Mouse (Mus musculus): ENCODE results near the gene Rassf5.
A peak's percentile ranks its signal among the peaks of the same experiment; 100 is the strongest.

Rassf5 gene

GRCm38 (mm10) chr1:131206342-131206741 lies 38.7 kb downstream of the Rassf5 start:
- DNase-seq = no peak

GRCm38 (mm10) chr1:131204461-131204860 lies 40.6 kb downstream of the Rassf5 start:
- DNase-seq = no peak

GRCm38 (mm10) chr1:131201391-131201790 lies 43.7 kb downstream of the Rassf5 start:
- no peak for DNase-seq

GRCm38 (mm10) chr1:131200588-131200987 lies 44.5 kb downstream of the Rassf5 start:
- no peak for DNase-seq

- DNase-seq = peak in 1 of 2 experiments; percentile 21
Measured at GRCm38 (mm10) chr1:131199976-131200375, 45.1 kb downstream of the Rassf5 start.

GRCm38 (mm10) chr1:131199118-131199821 lies 45.8 kb downstream of the Rassf5 start:
- DNase-seq = peak; percentile 23 to 43

GRCm38 (mm10) chr1:131198417-131198960 lies 46.6 kb downstream of the Rassf5 start:
- DNase-seq = no peak

GRCm38 (mm10) chr1:131196107-131196506 lies 49.0 kb downstream of the Rassf5 start:
- no peak for DNase-seq

GRCm38 (mm10) chr1:131195653-131196052 lies 49.4 kb downstream of the Rassf5 start:
- no peak for DNase-seq

- DNase-seq = peak; percentile 30 to 49
Measured at GRCm38 (mm10) chr1:131193746-131194145, 51.3 kb downstream of the Rassf5 start.

- no peak for DNase-seq
Measured at GRCm38 (mm10) chr1:131188655-131189054, 56.4 kb downstream of the Rassf5 start.

DNA sequence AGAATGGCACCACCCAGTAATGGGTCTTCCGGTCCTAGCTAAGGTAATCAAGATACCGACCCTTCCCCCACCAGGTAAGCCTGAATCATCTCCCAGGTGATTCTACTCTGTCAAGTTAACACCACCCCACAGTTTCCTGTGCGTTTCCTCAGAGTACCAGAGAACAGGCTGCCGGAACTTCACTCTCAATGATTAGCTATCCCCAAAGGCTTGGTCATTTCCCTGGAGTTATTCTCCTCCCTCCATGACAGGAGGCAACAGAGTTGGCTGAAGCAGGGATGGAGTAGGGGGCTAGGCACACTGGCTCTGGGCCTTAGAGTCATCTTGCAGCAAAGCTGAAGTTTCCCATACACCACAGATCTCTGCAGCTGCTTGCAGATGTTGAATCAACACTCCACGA lies 57.2 kb downstream of the Rassf5 start:
- DNase-seq = no peak

GRCm38 (mm10) chr1:131186995-131187394 lies 58.1 kb downstream of the Rassf5 start:
- no peak for DNase-seq

DNA sequence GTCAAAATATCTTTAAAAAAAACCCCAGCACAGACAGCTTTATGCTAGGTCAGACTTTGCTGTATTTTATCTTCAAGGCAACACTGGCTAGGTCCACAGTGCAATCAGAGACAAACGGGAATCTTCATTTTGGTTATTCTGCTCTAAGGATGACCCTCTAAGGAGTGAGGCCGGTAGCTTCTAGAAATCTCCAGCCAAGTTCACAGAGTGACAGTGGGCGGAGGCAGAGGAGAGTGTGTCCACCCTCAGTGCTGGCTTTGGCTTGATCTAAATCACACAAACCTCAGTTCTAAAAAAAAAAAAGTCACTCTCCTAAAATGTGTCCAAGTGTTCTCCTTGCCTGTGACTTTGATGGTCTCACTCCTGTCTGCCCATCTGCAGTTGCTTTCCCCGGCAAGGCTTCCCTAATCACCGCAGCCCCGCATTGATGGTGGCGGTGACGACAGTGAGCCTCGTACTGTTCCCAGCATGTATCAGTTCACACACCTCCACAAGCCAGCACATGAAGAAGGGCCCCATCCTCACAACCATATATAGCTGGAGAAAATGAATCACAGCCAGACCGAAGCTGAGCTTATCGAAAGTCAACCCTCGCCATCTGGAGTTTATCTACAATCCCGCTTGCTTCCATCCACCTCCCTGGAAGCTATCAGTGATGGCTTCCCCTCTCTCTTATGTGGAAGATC lies 59.1 kb downstream of the Rassf5 start:
- DNase-seq = no peak

GRCm38 (mm10) chr1:131184956-131185660 lies 60.0 kb downstream of the Rassf5 start:
- DNase-seq = no peak

- DNase-seq = no peak
Measured at GRCm38 (mm10) chr1:131184253-131184955, 60.7 kb downstream of the Rassf5 start.

GRCm38 (mm10) chr1:131183201-131183600 lies 61.9 kb downstream of the Rassf5 start:
- no peak for DNase-seq

GRCm38 (mm10) chr1:131181642-131182527 lies 63.2 kb downstream of the Rassf5 start:
- peak; percentile 70 to 85 for DNase-seq

DNA sequence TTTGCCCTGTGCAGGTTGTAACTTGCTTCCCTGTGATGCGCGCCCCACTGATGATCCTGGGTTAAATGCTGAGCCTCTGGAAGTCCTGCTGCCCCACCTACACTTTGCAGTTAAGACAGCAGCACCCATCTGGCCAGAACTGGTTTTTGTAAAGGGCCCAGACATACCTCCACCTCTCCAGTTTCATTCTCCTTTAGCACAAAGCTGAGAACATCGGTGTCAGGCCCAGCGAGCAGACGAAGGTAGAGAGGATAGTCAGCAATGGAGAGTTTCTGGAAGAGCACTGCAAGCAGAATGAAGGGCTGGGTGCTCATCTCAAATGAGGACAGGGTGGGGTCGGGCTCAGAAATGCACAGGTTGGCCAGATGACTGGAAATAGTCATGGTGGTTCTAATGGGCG lies 64.7 kb downstream of the Rassf5 start:
- no peak for DNase-seq

DNA sequence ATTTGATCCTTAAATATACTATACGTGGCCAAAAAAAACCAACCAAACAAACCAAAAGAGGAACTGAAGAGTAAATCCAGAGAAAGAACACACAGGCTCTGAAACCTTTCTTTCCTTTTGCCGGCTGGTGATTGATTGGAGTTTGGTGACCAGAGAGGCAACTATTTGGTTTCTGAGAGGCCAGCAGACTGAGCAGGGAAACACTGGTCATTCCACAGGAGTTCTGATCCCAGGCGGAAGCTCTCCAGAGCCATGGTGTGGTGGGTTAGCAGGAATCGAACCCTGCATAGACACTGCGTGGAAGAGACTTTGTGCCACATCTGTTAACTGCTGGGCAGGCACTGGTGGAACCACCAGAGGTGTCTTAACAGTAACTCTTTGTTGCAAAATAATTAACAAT lies 67.0 kb downstream of the Rassf5 start:
- no peak for DNase-seq

GRCm38 (mm10) chr1:131177249-131177648 lies 67.8 kb downstream of the Rassf5 start:
- no peak for DNase-seq

GRCm38 (mm10) chr1:131175819-131176218 lies 69.2 kb downstream of the Rassf5 start:
- no peak for DNase-seq
